Mouse (Mus musculus) megakaryocyte, embryonic 14.5 days (primary cell): ENCODE data around the gene Herc2. TPM values are rescaled to one million over a fixed set of nuclear protein-coding genes. Genes with fewer than 3 reads are reported as not detected.
"Not testable (repeated sequence)": the region's sequence is repeated elsewhere in the genome, so short reads cannot be mapped to it uniquely, and the experiment has no call there.

ENCODE experiments used
- H3K27me3 ChIP-seq: replicated peaks from 2 replicates; pipeline ENCODE3; 2012; ENCODE audit warnings: inconsistent platforms
- H3K36me3 ChIP-seq: replicated peaks from 2 replicates; pipeline ENCODE3; 2012; ENCODE audit warnings: low read length, inconsistent platforms, mixed read lengths
- H3K4me1 ChIP-seq: 2 replicates; pipeline ENCODE4 v1.6.1; 2012; ENCODE audit warnings: inconsistent platforms
- H3K4me3 ChIP-seq: replicated peaks from 2 replicates; pipeline ENCODE3; 2012; ENCODE audit warnings: moderate library complexity, mild to moderate bottlenecking, inconsistent platforms
- H3K9me3 ChIP-seq: 2 replicates; pipeline ENCODE4 v1.6.1; 2012; ENCODE audit warnings: inconsistent platforms
- FLI1 ChIP-seq: IDR thresholded peaks from 2 replicates; pipeline ENCODE4 v1.6.1; 2012; ENCODE audit warnings: low read length, inconsistent platforms, mixed read lengths
- GATA1 ChIP-seq: IDR thresholded peaks from 3 replicates; pipeline ENCODE4 v1.6.1; 2012; ENCODE audit warnings: mixed read lengths, low read length, inconsistent platforms, borderline replicate concordance
- polyA plus RNA-seq: library from polyadenylated mRNA; stranded (reverse); fragments of >175 nt; gene quantifications from 2 replicates; pipeline ENCODE4 v1.2.3, GENCODE M21; 2012; ENCODE audit warnings: low replicate concordance; ENCODE audit not compliant: insufficient read depth

Herc2 gene
- 0.45 and 0.82 TPM in 2 replicates for polyA plus RNA-seq

DNA sequence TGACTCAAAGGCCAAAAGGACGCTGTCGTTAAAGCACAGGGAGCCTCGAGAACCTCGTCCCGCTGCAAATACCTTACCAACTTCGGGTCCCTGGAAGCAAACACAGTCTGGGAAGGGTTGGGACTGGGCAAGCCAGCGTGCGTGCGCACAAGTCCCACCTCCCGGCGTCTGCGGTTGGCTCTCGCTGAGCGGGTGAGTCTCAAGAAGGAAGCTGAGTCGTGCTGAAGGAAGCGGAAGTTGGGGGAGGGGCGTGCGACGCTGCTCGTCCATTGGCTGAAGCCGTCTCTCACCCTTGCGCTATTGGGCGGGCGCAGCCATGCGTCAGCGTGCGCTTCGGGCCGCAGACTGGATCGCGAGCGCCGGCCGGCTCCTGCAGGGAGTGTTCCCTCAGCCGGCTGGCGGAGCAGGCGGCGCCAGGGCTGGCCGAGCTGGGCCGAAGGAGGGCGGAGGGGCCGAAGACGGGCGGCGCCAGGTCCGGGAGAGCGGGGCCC is at the start of gene Herc2:
TSS of gene Herc2 (plus strand) at position 366 of the 491 bp plus-strand sequence.
- Histone ChIP-seq H3K36me3 (peaks cover 14% of the 10 kb centered on the region), H3K4me1 (peaks cover 36% of the 10 kb centered on the region), H3K27me3 (no peaks in the 10 kb centered on the region), H3K9me3 (no peaks in the 10 kb centered on the region), H3K4me3 (peak within 1 kb of the TSS; percentile 97)
- no peak for TF ChIP-seq GATA1
- peak; percentile 67 for TF ChIP-seq FLI1

DNA sequence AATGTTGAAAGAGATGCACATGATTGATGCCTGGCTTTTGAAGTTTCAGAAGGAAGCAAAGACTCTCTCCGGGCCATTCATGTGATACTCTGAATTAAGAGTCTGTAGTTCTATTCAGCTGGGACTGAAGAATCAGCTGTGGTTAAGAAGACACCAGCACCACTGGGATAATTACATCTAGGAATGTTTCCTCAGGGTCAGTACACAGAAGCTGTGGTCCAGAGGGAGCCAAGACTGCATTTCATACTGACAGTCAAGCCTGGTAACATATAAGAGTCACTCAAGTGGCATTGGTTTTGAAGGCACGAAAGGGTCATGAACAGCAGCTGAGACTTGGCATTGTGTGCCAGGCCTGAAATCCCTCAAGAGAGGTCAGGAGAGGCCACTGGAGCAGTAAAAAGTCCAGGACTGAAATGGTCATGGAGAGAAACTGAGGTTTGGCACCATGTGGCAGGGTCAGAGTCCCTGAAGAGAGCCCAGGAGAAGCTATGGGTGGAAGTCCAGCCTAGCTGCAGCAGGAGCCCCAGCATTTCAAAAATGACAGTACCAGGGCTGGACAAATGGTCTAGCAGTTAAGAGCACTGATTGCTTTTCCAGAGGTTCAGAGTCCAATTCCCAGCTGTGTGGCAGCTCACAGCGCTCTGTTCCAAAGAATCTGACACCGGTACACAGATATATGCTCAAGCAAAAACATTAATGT is 39.5 kb upstream of the Herc2 start:
- TF ChIP-seq GATA1 (no peak), FLI1 (no peak)
- no peak overlapping the region for H3K4me3 ChIP-seq
- H3K9me3 ChIP-seq = peaks cover 6% of the 10 kb centered on the region
- peaks cover 42% of the 10 kb centered on the region for H3K4me1 ChIP-seq
- no peaks in the 10 kb centered on the region for H3K27me3 ChIP-seq
- H3K36me3 ChIP-seq = peaks cover 6% of the 10 kb centered on the region

DNA sequence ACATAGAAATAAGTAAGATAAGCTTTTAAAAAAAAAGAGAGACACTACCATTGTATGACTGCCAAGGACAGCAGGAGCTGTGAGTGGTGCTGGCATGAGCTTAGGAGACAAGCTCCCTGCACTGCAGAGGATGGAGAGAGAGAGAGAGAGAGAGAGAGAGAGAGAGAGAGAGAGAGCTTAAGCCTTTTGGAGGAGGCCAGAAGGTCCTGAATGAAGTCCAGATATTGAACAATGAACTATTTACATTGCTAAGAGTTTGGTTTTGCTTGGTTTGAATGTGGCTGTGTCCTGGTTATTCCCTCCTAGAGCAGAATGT is 39.0 kb upstream of the Herc2 start:
- H3K27me3 ChIP-seq = no peaks in the 10 kb centered on the region
- TF ChIP-seq GATA1 (no peak), FLI1 (no peak)
- no peak overlapping the region for H3K4me3 ChIP-seq
- H3K4me1 ChIP-seq = peaks cover 47% of the 10 kb centered on the region
- H3K36me3 ChIP-seq = peaks cover 3% of the 10 kb centered on the region
- peaks cover 4% of the 10 kb centered on the region for H3K9me3 ChIP-seq

DNA sequence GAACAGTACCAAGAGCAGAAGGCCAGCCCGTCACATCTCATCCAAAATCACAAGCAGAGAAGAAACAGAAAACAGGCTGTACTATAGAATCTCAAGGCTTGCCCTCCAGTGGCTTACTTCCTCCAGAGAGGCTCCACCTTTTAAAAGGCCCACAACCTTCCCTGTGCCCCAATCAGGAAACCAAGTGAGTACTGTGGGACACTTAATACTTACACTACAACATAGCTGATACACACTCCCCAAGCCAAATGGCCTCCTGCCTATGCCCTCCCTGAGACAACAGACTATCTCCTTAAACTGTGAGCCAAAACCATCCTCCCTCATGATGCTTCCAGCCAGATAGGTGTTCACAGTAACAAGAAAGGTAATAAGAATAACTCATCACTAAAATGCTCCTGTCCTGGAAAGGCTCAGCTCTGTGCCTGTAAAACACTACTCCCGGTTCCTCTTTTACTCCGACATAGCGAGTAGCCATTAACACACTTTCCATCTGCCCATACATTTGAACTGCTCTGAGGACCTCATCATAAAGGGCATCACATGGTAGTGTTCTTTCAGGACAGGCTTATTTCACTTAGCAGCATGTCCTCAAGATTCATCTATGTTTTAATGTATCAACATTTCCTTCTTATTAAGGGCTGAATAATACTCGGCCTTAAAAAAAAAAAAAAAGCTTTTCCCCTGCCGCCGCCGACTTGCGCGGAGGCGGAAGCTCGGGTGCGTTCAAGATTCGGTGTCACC is 36.6 kb upstream of the Herc2 start:
- H3K4me3 ChIP-seq = no peak overlapping the region
- TF ChIP-seq GATA1 (no peak), FLI1 (no peak)
- H3K4me1 ChIP-seq = peaks cover 58% of the 10 kb centered on the region
- no peaks in the 10 kb centered on the region for H3K9me3 ChIP-seq
- no peaks in the 10 kb centered on the region for H3K36me3 ChIP-seq
- H3K27me3 ChIP-seq = no peaks in the 10 kb centered on the region

DNA sequence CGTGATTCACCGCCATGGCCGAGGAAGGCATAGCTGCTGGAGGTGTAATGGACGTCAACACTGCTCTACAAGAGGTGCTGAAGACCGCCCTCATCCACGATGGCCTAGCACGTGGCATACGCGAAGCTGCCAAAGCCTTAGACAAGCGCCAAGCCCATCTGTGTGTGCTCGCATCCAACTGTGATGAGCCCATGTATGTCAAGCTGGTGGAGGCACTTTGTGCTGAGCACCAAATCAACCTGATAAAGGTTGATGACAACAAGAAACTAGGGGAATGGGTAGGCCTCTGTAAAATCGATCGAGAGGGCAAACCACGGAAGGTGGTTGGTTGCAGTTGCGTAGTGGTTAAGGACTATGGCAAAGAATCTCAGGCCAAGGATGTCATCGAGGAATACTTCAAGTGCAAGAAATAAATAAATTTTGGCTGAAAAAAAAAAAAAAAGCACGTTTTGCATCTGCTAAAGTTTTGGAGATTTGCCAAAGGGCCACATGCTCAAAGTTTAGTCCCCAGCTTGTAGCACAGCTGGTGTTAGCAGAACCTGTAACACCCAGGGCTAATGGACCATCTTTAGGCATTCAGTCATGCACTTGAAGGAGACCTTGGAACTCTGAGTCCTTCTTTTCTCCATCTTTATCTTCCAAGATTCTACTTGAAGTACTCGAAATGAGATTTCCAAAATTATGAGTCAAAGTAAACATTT is 35.8 kb upstream of the Herc2 start:
- H3K9me3 ChIP-seq, H3K27me3 ChIP-seq, H3K36me3 ChIP-seq, H3K4me3 ChIP-seq: not testable (repeated sequence)
- H3K4me1 ChIP-seq = peaks cover 59% of the 10 kb centered on the region

DNA sequence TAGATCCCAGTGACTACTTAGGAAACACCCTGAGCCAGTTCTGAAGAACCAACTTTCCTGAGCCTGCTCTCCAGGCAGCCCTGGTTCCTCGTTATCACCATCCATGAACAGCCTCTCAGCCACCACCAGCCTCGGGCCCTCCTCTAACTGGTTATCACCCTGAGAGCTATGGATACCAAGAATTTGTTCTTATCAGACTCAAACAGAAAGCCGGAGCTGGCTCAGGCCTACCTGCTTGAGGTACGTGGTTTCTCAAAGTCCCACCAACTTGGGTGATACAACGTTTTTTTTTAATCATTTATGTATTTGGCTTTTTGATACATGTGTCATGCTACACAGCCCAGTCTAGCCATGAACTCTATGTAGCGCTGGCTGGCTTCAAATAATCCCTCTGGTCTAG is 34.8 kb upstream of the Herc2 start:
- TF ChIP-seq GATA1 (no peak), FLI1 (no peak)
- Histone ChIP-seq H3K9me3 (no peaks in the 10 kb centered on the region), H3K4me1 (peaks cover 55% of the 10 kb centered on the region), H3K4me3 (no peak overlapping the region), H3K27me3 (no peaks in the 10 kb centered on the region), H3K36me3 (no peaks in the 10 kb centered on the region)

DNA sequence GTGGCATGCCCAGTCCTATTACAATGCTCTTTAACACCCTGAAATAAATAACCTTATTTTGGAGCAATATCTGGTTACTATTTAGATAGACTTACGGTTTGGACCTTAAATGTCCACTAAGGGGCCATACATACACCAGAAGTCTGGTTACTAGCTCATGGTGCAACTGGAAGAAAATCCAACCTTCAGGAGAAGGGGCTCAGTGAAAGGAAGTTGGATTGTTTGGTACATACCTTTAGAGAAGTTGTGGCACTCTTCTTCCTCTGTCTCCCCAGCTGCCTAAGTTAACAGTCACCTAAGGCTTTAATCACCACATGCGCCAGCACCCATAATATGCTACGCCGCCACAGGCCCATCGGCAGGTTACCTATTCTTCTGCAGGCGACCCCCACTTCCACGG is 34.2 kb upstream of the Herc2 start:
- Histone ChIP-seq H3K9me3 (no peaks in the 10 kb centered on the region), H3K36me3 (no peaks in the 10 kb centered on the region), H3K27me3 (no peaks in the 10 kb centered on the region), H3K4me1 (peaks cover 56% of the 10 kb centered on the region), H3K4me3 (no peak overlapping the region)
- TF ChIP-seq FLI1 (no peak), GATA1 (no peak)

DNA sequence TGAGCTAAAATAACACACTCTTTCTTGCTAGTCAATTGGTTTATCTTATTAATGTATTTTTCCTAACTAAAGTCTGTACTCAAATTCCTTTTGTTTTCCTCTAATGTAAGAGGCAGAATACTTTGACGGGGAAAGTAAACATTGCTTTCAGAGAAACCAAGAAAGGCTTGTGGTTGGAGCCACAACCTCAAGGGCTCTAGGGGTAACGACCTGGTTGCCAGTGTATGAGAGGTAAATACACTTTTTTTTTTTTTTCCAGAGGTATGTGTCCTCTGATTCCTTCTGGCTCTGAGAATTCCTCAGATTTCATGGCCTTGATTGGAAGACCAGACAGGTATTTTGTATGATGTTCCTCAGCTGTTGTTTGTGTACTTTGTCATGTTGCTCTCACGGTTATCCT is 32.2 kb upstream of the Herc2 start:
- Histone ChIP-seq H3K27me3 (no peaks in the 10 kb centered on the region), H3K36me3 (peaks cover 3% of the 10 kb centered on the region), H3K9me3 (peaks cover 5% of the 10 kb centered on the region), H3K4me3 (no peak overlapping the region), H3K4me1 (peaks cover 56% of the 10 kb centered on the region)
- no peak for TF ChIP-seq FLI1
- TF ChIP-seq GATA1 = no peak

DNA sequence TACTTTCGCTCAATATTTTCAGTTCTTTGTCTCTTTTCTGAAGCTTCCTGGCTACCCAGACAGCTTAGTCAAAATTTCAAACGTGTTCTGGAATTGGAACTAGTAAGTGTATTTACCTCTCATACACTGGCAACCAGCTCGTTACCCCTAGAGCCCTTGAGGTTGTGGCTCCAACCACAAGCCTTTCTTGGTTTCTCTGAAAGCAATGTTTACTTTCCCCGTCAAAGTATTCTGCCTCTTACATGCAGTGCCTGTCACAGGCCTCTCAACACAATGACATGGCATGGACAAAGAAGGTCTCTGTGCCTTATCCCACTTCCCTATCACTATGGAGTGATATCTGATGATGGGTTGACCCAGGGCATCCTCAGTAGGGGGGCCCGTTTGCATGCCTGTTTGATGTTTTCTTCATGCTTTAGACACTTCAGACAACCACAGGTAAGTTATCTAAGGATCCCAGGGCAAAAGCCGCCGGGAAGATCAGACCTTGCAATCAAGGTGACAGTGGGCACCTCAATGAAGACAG is 31.5 kb upstream of the Herc2 start:
- Histone ChIP-seq H3K27me3 (no peaks in the 10 kb centered on the region), H3K36me3 (peaks cover 3% of the 10 kb centered on the region), H3K4me1 (peaks cover 50% of the 10 kb centered on the region), H3K9me3 (peaks cover 5% of the 10 kb centered on the region), H3K4me3 (peak overlapping the region; percentile 99)
- TF ChIP-seq FLI1 (no peak), GATA1 (no peak)
